Mouse (Mus musculus): Measurements from ENCODE around the gene Sugp2. TPM values are rescaled to one million over a fixed set of nuclear protein-coding genes. Genes with fewer than 3 reads are reported as not detected.

Sugp2 gene
- polyA plus RNA-seq, 1 experiment: 38.3 TPM

DNA sequence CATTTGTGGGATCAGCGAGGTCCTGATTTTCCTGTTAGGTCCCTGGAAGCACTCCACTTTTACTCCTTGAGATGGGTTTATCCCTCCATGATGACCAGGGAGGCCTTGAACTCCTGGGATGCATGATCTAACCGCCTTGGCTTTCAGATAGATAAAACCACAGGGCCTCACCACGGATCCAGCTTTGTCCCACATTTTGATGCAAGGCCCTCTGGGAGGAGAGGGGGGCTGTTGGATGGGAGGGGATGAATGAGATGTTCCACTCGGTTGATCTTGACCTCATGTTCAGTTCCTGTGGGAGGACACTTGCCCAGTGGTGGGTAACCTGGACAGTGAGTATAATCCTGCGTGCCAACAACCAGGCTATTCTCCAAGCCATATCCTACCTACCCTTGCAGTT, 50.4 kb downstream of the Sugp2 start:
- peaks cover 5% of the 10 kb centered on the region; the same call in 1 of the 2 replicates for H3K4me1 ChIP-seq (ENCODE audit: control insufficient read depth, insufficient read depth, insufficient read length)
- no peak overlapping the region for H3K4me3 ChIP-seq (ENCODE audit: extremely low read depth, insufficient read depth, insufficient read length)
- H3K27ac ChIP-seq (ENCODE audit: insufficient read depth, low read length): no peak overlapping the region
- H3K27me3 ChIP-seq (ENCODE audit: control insufficient read depth, insufficient read depth, low read length): no peaks in the 10 kb centered on the region
- 0 out of 2 replicates have a peak, but pooled peaks cover 3% of the 10 kb centered on the region for H3K36me3 ChIP-seq (ENCODE audit: control insufficient read depth, insufficient read depth, low read length)
- WGBS: 76% methylated on average over 5 of the region's 5 CpGs
- TF ChIP-seq CTCF (IDR thresholded peaks at IDR 0.05; ENCODE audit: extremely low read depth, insufficient read depth, insufficient read length, insufficient replicate concordance) (no peak), POLR2A (IDR thresholded peaks at IDR 0.05; ENCODE audit: low read depth, low read length) (no peak)
- DNase-seq (ENCODE audit: low read depth in 1 of 2, low spot score in 2 of 2): no peak

DNA sequence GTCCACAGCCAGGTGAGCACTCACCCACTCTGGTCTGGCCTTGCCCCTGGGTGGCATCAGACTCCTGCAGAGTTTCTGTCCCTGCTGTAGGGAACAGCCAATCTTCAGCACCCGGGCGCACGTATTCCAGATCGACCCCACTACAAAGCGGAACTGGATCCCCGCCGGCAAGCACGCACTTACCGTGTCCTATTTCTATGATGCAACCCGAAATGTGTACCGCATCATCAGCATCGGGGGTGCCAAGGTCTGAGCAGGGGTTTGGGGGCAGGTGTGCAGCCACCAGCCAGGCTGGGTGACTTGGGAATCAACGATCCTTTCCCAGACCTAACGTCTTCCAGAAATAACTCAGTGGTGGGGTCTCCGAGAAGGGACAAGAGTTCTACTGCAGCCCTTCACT, 51.3 kb downstream of the Sugp2 start:
- TF ChIP-seq CTCF (IDR thresholded peaks at IDR 0.05; ENCODE audit: extremely low read depth, insufficient read depth, insufficient read length, insufficient replicate concordance) (no peak), POLR2A (IDR thresholded peaks at IDR 0.05; ENCODE audit: low read depth, low read length) (no peak)
- 96% methylated on average over 15 of the region's 15 CpGs for WGBS

GRCm38 (mm10) chr8:70286737-70287136, 52.7 kb downstream of the Sugp2 start:
- 90% methylated on average over 8 of the region's 8 CpGs for WGBS
- TF ChIP-seq POLR2A (IDR thresholded peaks at IDR 0.05; ENCODE audit: low read depth, low read length) (no peak), CTCF (IDR thresholded peaks at IDR 0.05; ENCODE audit: extremely low read depth, insufficient read depth, insufficient read length, insufficient replicate concordance) (peak; percentile 23; the same call in 1 of the 2 replicates)
- H3K36me3 ChIP-seq (ENCODE audit: control insufficient read depth, insufficient read depth, low read length): peaks cover 3% of the 10 kb centered on the region; the same call in 1 of the 2 replicates
- DNase-seq (ENCODE audit: low read depth in 1 of 2, low spot score in 2 of 2): no peak
- H3K27ac ChIP-seq (ENCODE audit: insufficient read depth, low read length): no peak overlapping the region
- H3K4me3 ChIP-seq (ENCODE audit: extremely low read depth, insufficient read depth, insufficient read length): no peak overlapping the region
- no peaks in the 10 kb centered on the region for H3K27me3 ChIP-seq (ENCODE audit: control insufficient read depth, insufficient read depth, low read length)
- peaks cover 5% of the 10 kb centered on the region; the same call in 1 of the 2 replicates for H3K4me1 ChIP-seq (ENCODE audit: control insufficient read depth, insufficient read depth, insufficient read length)

More for the DNA sequence above, 51.3 kb downstream of the Sugp2 start:
- DNase-seq (ENCODE audit: low read depth in 1 of 2, low spot score in 2 of 2): no peak
- 0 out of 2 replicates have a peak, but pooled peaks cover 3% of the 10 kb centered on the region for H3K36me3 ChIP-seq (ENCODE audit: control insufficient read depth, insufficient read depth, low read length)
- no peaks in the 10 kb centered on the region for H3K27me3 ChIP-seq (ENCODE audit: control insufficient read depth, insufficient read depth, low read length)
- no peak overlapping the region for H3K27ac ChIP-seq (ENCODE audit: insufficient read depth, low read length)
- H3K4me3 ChIP-seq (ENCODE audit: extremely low read depth, insufficient read depth, insufficient read length): no peak overlapping the region
- H3K4me1 ChIP-seq (ENCODE audit: control insufficient read depth, insufficient read depth, insufficient read length): peaks cover 5% of the 10 kb centered on the region; the same call in 1 of the 2 replicates

DNA sequence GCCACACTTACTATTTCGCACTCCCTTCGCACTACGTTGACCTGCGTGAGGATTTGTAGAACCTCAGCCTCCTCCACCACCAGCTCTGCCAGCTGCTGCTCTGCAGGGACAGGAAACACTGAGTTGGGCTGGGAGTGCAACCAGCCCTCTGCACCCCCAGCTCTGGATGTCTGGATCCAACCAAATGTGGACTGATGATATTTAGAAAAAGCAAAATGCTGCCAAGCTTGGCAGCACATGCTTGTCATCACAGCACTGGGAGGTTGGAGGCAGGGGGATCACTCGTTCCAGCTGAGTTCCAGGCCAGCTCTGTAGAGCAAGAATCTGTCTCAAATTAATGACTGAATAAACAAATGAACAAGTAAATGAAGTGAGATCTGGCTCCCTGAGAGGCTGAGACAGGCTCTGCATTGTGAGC, 60.0 kb downstream of the Sugp2 start:
- WGBS: 86% methylated on average over 5 of the region's 5 CpGs
- Histone ChIP-seq H3K4me1 (ENCODE audit: control insufficient read depth, insufficient read depth, insufficient read length) (no peaks in the 10 kb centered on the region), H3K4me3 (ENCODE audit: extremely low read depth, insufficient read depth, insufficient read length) (no peak overlapping the region), H3K27ac (ENCODE audit: insufficient read depth, low read length) (no peak overlapping the region), H3K27me3 (ENCODE audit: control insufficient read depth, insufficient read depth, low read length) (no peaks in the 10 kb centered on the region), H3K36me3 (ENCODE audit: control insufficient read depth, insufficient read depth, low read length) (peaks cover 46% of the 10 kb centered on the region)
- TF ChIP-seq POLR2A (IDR thresholded peaks at IDR 0.05; ENCODE audit: low read depth, low read length): no peak
- no peak for DNase-seq (ENCODE audit: low read depth in 1 of 2, low spot score in 2 of 2)

DNA sequence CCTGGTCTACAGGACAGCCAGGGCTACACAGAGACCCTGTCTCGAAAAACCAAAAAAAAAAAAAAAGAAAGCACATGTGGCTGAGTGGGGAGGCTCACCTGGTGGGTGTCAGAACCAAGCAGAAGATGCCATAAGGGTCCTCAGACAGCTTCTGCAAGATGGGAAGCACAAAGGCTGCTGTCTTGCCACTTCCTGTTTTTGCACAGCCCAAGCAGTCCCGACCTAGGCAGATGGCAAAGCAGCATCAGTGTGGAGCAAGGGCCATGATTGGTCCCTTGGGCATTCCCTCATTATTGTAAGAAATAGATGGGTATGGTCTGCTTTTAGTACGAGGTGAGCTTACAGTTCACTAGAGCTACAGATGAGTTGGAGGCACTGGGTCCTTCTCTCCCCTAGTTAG, 66.9 kb downstream of the Sugp2 start:
- Histone ChIP-seq H3K4me1 (ENCODE audit: control insufficient read depth, insufficient read depth, insufficient read length) (peaks cover 6% of the 10 kb centered on the region; the same call in 1 of the 2 replicates), H3K27ac (ENCODE audit: insufficient read depth, low read length) (no peak overlapping the region), H3K36me3 (ENCODE audit: control insufficient read depth, insufficient read depth, low read length) (peaks cover 27% of the 10 kb centered on the region)

GRCm38 (mm10) chr8:70302358-70302890, 68.4 kb downstream of the Sugp2 start, which contains the start of the genes Ddx49 and Cope:
Gene Ddx49 (minus strand): TSS chr8:70302489.
Gene Cope (plus strand): TSS chr8:70302518.
- no peak for TF ChIP-seq CTCF (IDR thresholded peaks at IDR 0.05; ENCODE audit: extremely low read depth, insufficient read depth, insufficient read length, insufficient replicate concordance)
- TF ChIP-seq POLR2A (IDR thresholded peaks at IDR 0.05; ENCODE audit: low read depth, low read length): peak; percentile 60; the same call in 1 of the 2 replicates
- DNase-seq (ENCODE audit: low read depth in 1 of 2, low spot score in 2 of 2): peak; percentile 88 to 91
- Histone ChIP-seq H3K27me3 (ENCODE audit: control insufficient read depth, insufficient read depth, low read length) (no peaks in the 10 kb centered on the region), H3K4me3 (ENCODE audit: extremely low read depth, insufficient read depth, insufficient read length) (peak within 1 kb of the TSS; percentile 82), H3K36me3 (ENCODE audit: control insufficient read depth, insufficient read depth, low read length) (peaks cover 20% of the 10 kb centered on the region), H3K27ac (ENCODE audit: insufficient read depth, low read length) (peak within 1 kb of the TSS; percentile 52), H3K4me1 (ENCODE audit: control insufficient read depth, insufficient read depth, insufficient read length) (peaks cover 6% of the 10 kb centered on the region; the same call in 1 of the 2 replicates)
- under 1% methylated on average over 40 of the region's 40 CpGs for WGBS

More for the DNA sequence above, 66.9 kb downstream of the Sugp2 start:
- DNase-seq (ENCODE audit: low read depth in 1 of 2, low spot score in 2 of 2): no peak
- Histone ChIP-seq H3K27me3 (ENCODE audit: control insufficient read depth, insufficient read depth, low read length) (no peaks in the 10 kb centered on the region), H3K4me3 (ENCODE audit: extremely low read depth, insufficient read depth, insufficient read length) (no peak overlapping the region)
- 37% methylated on average over 3 of the region's 3 CpGs for WGBS
- TF ChIP-seq POLR2A (IDR thresholded peaks at IDR 0.05; ENCODE audit: low read depth, low read length): no peak
- TF ChIP-seq CTCF (IDR thresholded peaks at IDR 0.05; ENCODE audit: extremely low read depth, insufficient read depth, insufficient read length, insufficient replicate concordance): no peak

- no peak for DNase-seq (ENCODE audit: low read depth in 1 of 2, low spot score in 2 of 2)
- TF ChIP-seq POLR2A (IDR thresholded peaks at IDR 0.05; ENCODE audit: low read depth, low read length) (no peak), CTCF (IDR thresholded peaks at IDR 0.05; ENCODE audit: extremely low read depth, insufficient read depth, insufficient read length, insufficient replicate concordance) (no peak)
- Histone ChIP-seq H3K27ac (ENCODE audit: insufficient read depth, low read length) (peak overlapping the region; percentile 52), H3K4me1 (ENCODE audit: control insufficient read depth, insufficient read depth, insufficient read length) (peaks cover 6% of the 10 kb centered on the region; the same call in 1 of the 2 replicates), H3K36me3 (ENCODE audit: control insufficient read depth, insufficient read depth, low read length) (peaks cover 21% of the 10 kb centered on the region), H3K27me3 (ENCODE audit: control insufficient read depth, insufficient read depth, low read length) (no peaks in the 10 kb centered on the region), H3K4me3 (ENCODE audit: extremely low read depth, insufficient read depth, insufficient read length) (peak overlapping the region; percentile 82)
- WGBS: 2% methylated on average over 16 of the region's 16 CpGs
Measured at GRCm38 (mm10) chr8:70302901-70303300, 68.9 kb downstream of the Sugp2 start.

Data from spleen, adult 2 months (tissue).